ENCODE assay signal across 24 mouse cellular contexts in the genomic region with DNA sequence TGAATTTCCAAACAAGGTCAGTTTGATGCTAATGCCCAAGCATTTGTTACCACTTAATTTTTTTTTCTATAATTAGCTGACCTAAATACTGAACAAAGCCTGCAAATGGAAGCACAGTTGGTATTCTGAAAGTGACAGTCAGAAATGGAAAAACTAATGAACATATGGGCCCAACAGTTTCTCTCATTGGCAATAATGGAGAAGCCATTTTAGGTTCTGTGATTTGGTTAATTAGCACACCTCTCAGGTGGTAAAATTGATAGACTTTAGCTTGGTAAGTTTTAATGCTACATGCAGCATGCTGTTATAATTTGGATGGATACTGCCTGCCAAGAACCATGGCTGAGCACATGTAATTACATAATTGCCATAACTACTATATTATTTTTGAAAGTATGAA.
A peak's percentile ranks its signal among the peaks of the same experiment; 100 is the strongest.
DNase-seq lines count a peak whose midpoint lies in the region; ATAC-seq lines count a peak whose summit lies in the region.
"Had no signal": no experiment of that assay in that cellular context is flagged by ENCODE, and none has a peak within 500 bp of the region (broad histone marks: within the 10 kb centered on the region; RNA-seq: fewer than 3 reads in every experiment).

No protein-coding gene starts in this region.

- H3K9ac ChIP-seq in embryonic facial prominence, embryonic 14.5 days (ENCODE audit: low read depth, low read length): no peak overlapping the region
- H3K9ac ChIP-seq in forebrain, embryonic 12.5 days: no peak overlapping the region
- H3K9ac ChIP-seq in forebrain, embryonic 15.5 days (replicated peaks): no peak overlapping the region
- H3K9ac ChIP-seq: embryonic facial prominence, embryonic 12.5 days; heart, embryonic 13.5 days; hindbrain, embryonic 15.5 days; kidney, embryonic 15.5 days; liver, embryonic 12.5 days; liver, postnatal 0 days; midbrain, embryonic 13.5 days; stomach, embryonic 15.5 days had no signal

- no peak overlapping the region for H3K4me2 ChIP-seq in embryonic facial prominence, embryonic 14.5 days (ENCODE audit: low read depth, low read length)
- no peak overlapping the region for H3K4me2 ChIP-seq in forebrain, embryonic 12.5 days
- H3K4me2 ChIP-seq in forebrain, embryonic 15.5 days (replicated peaks): no peak overlapping the region
- H3K4me2 ChIP-seq: embryonic facial prominence, embryonic 12.5 days; heart, embryonic 13.5 days; hindbrain, embryonic 15.5 days; kidney, embryonic 15.5 days; liver, embryonic 12.5 days; midbrain, embryonic 13.5 days; stomach, embryonic 15.5 days had no signal

- H3K9me3 ChIP-seq in embryonic facial prominence, embryonic 14.5 days (ENCODE audit: control insufficient read depth, low read length): no peaks in the 10 kb centered on the region
- H3K9me3 ChIP-seq in embryonic facial prominence, embryonic 10.5 days: no peaks in the 10 kb centered on the region
- no peaks in the 10 kb centered on the region for H3K9me3 ChIP-seq in forebrain, embryonic 12.5 days
- H3K9me3 ChIP-seq in forebrain, embryonic 15.5 days: no peaks in the 10 kb centered on the region
- H3K9me3 ChIP-seq: embryonic facial prominence, embryonic 12.5 days; heart, embryonic 13.5 days; hindbrain, embryonic 15.5 days; kidney, embryonic 15.5 days; liver, embryonic 12.5 days; midbrain, embryonic 13.5 days; stomach, embryonic 15.5 days had no signal

- H3K4me1 ChIP-seq in embryonic facial prominence, embryonic 14.5 days (ENCODE audit: control insufficient read depth, insufficient read depth, low read length): no peaks in the 10 kb centered on the region
- no peaks in the 10 kb centered on the region for H3K4me1 ChIP-seq in embryonic facial prominence, embryonic 10.5 days
- no peaks in the 10 kb centered on the region for H3K4me1 ChIP-seq in forebrain, embryonic 12.5 days
- H3K4me1 ChIP-seq in forebrain, embryonic 15.5 days: no peaks in the 10 kb centered on the region
- H3K4me1 ChIP-seq: embryonic facial prominence, embryonic 12.5 days; heart, embryonic 13.5 days; hindbrain, embryonic 15.5 days; kidney, embryonic 15.5 days; liver, embryonic 12.5 days; midbrain, embryonic 13.5 days; stomach, embryonic 15.5 days had no signal

- no peaks in the 10 kb centered on the region for H3K27me3 ChIP-seq in embryonic facial prominence, embryonic 14.5 days (replicated peaks; ENCODE audit: control insufficient read depth, insufficient read depth, low read length)
- H3K27me3 ChIP-seq in embryonic facial prominence, embryonic 10.5 days (replicated peaks; ENCODE audit: low read depth, poor library complexity, severe bottlenecking): no peaks in the 10 kb centered on the region
- H3K27me3 ChIP-seq in forebrain, embryonic 12.5 days: no peaks in the 10 kb centered on the region
- no peaks in the 10 kb centered on the region for H3K27me3 ChIP-seq in forebrain, embryonic 15.5 days
- H3K27me3 ChIP-seq: embryonic facial prominence, embryonic 12.5 days; heart, embryonic 13.5 days; hindbrain, embryonic 15.5 days; kidney, embryonic 15.5 days; liver, embryonic 12.5 days; midbrain, embryonic 13.5 days; stomach, embryonic 15.5 days had no signal

- no peak for ATAC-seq in embryonic facial prominence, embryonic 14.5 days (ENCODE audit: low read depth)
- ATAC-seq in forebrain, embryonic 12.5 days (ENCODE audit: low FRiP score): peak; percentile 51; the same call in 1 of the 2 replicates
- peak; percentile 87 for ATAC-seq in forebrain, embryonic 15.5 days (replicated peaks)
- ATAC-seq: liver, embryonic 12.5 days; liver, postnatal 0 days; lung, postnatal 0 days; midbrain, embryonic 13.5 days had no signal

- peak; percentile 0 for DNase-seq in embryonic facial prominence, embryonic 14.5 days (ENCODE audit: low spot score)
- DNase-seq in embryonic facial prominence, embryonic 10.5 days (ENCODE audit: low spot score): no peak
- no peak for DNase-seq in natural killer cell, adult 2 months (ENCODE audit: low spot score in 2 of 2)
- DNase-seq in lung, postnatal 36 days: no peak
- DNase-seq: adrenal gland, postnatal 10 days; B cell, adult 2 months; gastrocnemius, postnatal 10 days; heart, postnatal 10 days; kidney, adult 18-20 months; kidney, postnatal 36 days; left cerebral cortex, postnatal 4 days; liver, postnatal 0 days; right cerebral cortex, postnatal 25 days had no signal

- no peak overlapping the region for H3K27ac ChIP-seq in embryonic facial prominence, embryonic 14.5 days (replicated peaks; ENCODE audit: low read depth, low read length)
- H3K27ac ChIP-seq in embryonic facial prominence, embryonic 10.5 days (replicated peaks): no peak overlapping the region
- no peak overlapping the region for H3K27ac ChIP-seq in forebrain, embryonic 12.5 days
- H3K27ac ChIP-seq in forebrain, embryonic 15.5 days (replicated peaks): peak overlapping the region; percentile 59; the same call in 1 of the 2 replicates
- H3K27ac ChIP-seq: embryonic facial prominence, embryonic 12.5 days; heart, embryonic 13.5 days; hindbrain, embryonic 15.5 days; kidney, embryonic 15.5 days; liver, embryonic 12.5 days; macrophage; midbrain, embryonic 13.5 days; stomach, embryonic 15.5 days had no signal

- H3K36me3 ChIP-seq in embryonic facial prominence, embryonic 14.5 days (ENCODE audit: control insufficient read depth, insufficient read depth, low read length): no peaks in the 10 kb centered on the region
- H3K36me3 ChIP-seq in embryonic facial prominence, embryonic 10.5 days (replicated peaks): no peaks in the 10 kb centered on the region
- no peaks in the 10 kb centered on the region for H3K36me3 ChIP-seq in forebrain, embryonic 12.5 days (replicated peaks)
- no peaks in the 10 kb centered on the region for H3K36me3 ChIP-seq in forebrain, embryonic 15.5 days
- H3K36me3 ChIP-seq: embryonic facial prominence, embryonic 12.5 days; heart, embryonic 13.5 days; hindbrain, embryonic 15.5 days; kidney, embryonic 15.5 days; liver, embryonic 12.5 days; midbrain, embryonic 13.5 days; stomach, embryonic 15.5 days had no signal

- H3K4me3 ChIP-seq in embryonic facial prominence, embryonic 14.5 days (ENCODE audit: low read depth, low read length): no peak overlapping the region
- no peak overlapping the region for H3K4me3 ChIP-seq in embryonic facial prominence, embryonic 10.5 days
- no peak overlapping the region for H3K4me3 ChIP-seq in forebrain, embryonic 12.5 days (replicated peaks)
- no peak overlapping the region for H3K4me3 ChIP-seq in forebrain, embryonic 15.5 days
- H3K4me3 ChIP-seq: embryonic facial prominence, embryonic 12.5 days; heart, embryonic 13.5 days; hindbrain, embryonic 15.5 days; kidney, embryonic 15.5 days; liver, embryonic 12.5 days; midbrain, embryonic 13.5 days; stomach, embryonic 15.5 days had no signal
